Mouse (Mus musculus): Measurements from ENCODE around the gene Dcp1a. TPM values are rescaled to one million over a fixed set of nuclear protein-coding genes. Genes with fewer than 3 reads are reported as not detected.

The Dcp1a gene
- polyA plus RNA-seq, 1 experiment from 2014 or later: 16.2 TPM

DNA sequence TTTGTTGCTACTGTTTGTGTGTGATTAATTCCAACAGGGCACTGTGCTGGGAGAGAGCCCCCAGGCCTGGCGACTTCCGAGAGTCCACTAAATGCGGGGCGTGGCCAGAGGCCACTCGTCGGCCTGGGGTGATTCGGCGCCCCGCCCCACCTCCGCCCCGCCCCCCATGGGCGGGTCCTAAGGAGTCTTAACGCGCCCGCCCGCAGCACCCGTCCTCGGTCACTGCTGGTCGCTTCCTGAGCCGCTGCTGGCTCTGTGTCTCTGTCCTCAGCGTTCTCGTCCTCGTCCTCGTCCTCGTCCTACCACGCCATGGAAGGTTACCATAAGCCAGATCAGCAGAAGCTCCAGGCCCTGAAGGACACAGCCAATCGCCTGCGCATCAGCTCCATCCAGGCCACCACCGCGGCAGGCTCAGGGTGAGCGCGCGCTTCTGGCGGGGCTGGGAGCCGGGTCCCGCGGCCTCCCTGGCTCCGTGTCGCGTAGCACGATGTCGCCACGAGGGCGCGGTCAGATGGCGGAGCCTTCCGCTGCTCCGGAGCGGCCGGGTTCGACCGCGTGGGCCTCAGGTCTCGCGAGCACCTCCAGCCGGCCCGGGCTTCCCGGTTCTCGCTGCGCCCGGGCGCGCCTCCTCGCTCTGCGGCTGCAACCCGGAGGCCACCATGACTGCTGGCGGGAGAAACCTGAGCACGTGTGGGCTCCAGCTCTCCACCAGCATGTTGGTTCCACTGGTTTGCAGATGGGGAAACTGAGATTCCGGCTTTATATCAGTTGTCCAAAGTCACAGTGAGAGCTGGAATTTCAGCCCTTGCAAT is 69.8 kb downstream of the Dcp1a start:
- H3K9ac ChIP-seq (replicated peaks): peak overlapping the region; percentile 91
- H3K4me3 ChIP-seq (replicated peaks): peak overlapping the region; percentile 78
- no peaks in the 10 kb centered on the region for H3K36me3 ChIP-seq
- peak; percentile 95 for ATAC-seq (ENCODE audit: low FRiP score)
- no peaks in the 10 kb centered on the region for H3K27me3 ChIP-seq (replicated peaks)
- H3K4me2 ChIP-seq: peak overlapping the region; percentile 88
- no peaks in the 10 kb centered on the region for H3K9me3 ChIP-seq (replicated peaks)
- under 1% methylated on average over 64 of the region's 69 CpGs for WGBS
- H3K27ac ChIP-seq (replicated peaks): peak overlapping the region; percentile 96
- peaks cover 38% of the 10 kb centered on the region for H3K4me1 ChIP-seq

DNA sequence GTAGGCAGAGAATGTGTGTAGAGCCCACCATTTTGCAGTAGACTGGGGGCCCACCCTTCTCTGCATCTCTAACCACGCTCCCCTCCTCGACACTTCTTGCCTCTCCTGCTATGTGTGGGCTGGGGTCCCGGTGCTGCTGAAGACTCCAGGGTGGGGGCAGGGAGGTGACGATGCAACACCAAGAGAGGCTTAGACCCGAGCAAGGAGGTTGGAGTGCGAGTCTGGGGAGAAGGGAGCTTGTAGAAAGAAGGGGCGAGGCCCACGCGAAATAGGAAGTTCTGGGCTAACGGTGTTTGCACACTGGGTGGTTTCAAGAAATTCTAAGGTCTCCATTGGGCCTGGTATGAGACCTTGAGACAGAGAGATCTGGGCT is 70.4 kb downstream of the Dcp1a start:
- Histone ChIP-seq H3K4me1 (peaks cover 38% of the 10 kb centered on the region), H3K36me3 (no peaks in the 10 kb centered on the region), H3K4me3 (replicated peaks) (peak overlapping the region; percentile 78), H3K9ac (replicated peaks) (peak overlapping the region; percentile 91), H3K27ac (replicated peaks) (peak overlapping the region; percentile 96), H3K9me3 (replicated peaks) (no peaks in the 10 kb centered on the region), H3K27me3 (replicated peaks) (no peaks in the 10 kb centered on the region), H3K4me2 (peak overlapping the region; percentile 88)
- peak; percentile 32 for ATAC-seq (ENCODE audit: low FRiP score)
- WGBS: 0% methylated on average over 10 of the region's 10 CpGs

DNA sequence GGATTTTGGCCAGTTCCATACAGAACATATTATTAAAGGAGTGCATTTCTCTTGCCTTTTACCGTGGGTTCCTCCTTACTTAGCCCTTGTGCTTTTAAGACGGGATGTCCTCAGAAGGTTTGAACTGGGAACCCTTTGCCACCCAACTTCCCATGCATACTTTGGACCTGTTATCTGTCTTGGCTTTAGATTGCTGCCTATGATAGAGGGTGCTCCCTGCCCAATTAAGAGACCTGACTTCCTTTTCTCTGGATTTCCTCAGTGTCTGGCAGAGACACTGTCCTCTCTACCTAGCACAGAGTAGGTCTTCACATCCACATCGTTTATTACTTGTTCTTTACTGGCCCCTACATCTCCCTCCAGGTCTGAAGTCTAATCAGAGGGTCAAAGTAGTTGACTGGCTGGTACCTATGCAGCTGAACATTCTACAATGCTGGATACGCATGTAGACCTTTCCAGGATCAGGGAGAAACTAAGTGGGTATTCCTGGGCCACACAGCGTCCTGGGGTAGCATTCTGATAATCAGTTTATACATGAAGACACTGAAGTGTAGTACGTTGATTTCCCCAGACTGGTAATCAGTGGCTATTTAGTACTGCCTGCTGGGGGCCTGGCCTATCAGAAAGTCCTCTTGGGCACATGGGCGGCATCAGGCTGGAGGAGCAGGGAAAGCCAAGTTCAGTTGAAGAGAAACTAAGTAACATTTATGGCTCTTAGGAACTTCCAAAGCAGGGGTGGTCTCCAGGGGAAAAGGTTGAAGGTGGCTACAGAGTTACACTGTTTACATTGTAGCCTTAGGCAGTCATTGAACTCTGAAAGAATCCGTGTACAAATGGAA is 71.1 kb downstream of the Dcp1a start:
- peak overlapping the region; percentile 91 for H3K9ac ChIP-seq (replicated peaks)
- peak overlapping the region; percentile 78 for H3K4me3 ChIP-seq (replicated peaks)
- ATAC-seq (ENCODE audit: low FRiP score): no peak
- H3K27me3 ChIP-seq (replicated peaks): no peaks in the 10 kb centered on the region
- WGBS: 31% methylated on average over 8 of the region's 8 CpGs
- peak overlapping the region; percentile 88 for H3K4me2 ChIP-seq
- peaks cover 38% of the 10 kb centered on the region for H3K4me1 ChIP-seq
- H3K27ac ChIP-seq (replicated peaks): peak overlapping the region; percentile 96; the same call in 1 of the 2 replicates
- H3K9me3 ChIP-seq (replicated peaks): no peaks in the 10 kb centered on the region
- H3K36me3 ChIP-seq: no peaks in the 10 kb centered on the region

DNA sequence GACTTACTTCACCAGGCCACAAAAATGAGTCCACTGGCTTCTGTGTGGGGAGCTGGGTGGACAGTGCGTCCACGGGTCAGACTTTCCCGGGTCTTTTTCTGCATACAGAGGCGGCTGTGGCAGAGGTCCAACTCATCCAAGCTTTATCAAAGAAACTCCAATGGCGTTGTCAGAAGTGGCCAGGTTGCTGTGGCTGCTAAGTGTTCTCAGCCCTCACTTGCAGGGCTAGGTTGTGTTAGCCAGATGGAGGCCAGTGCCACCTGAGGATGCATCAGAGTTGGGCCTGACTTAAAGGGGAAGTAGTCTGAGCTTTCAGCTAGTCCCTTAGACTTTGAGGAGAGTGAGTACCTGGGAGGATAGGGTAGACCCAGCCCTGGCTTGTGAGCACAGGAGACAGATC is 72.2 kb downstream of the Dcp1a start:
- WGBS: 71% methylated on average over 5 of the region's 5 CpGs
- Histone ChIP-seq H3K36me3 (no peaks in the 10 kb centered on the region), H3K9ac (replicated peaks) (no peak overlapping the region), H3K27ac (replicated peaks) (no peak overlapping the region), H3K4me1 (peaks cover 38% of the 10 kb centered on the region), H3K4me2 (peak overlapping the region; percentile 88), H3K27me3 (replicated peaks) (no peaks in the 10 kb centered on the region), H3K9me3 (replicated peaks) (no peaks in the 10 kb centered on the region), H3K4me3 (replicated peaks) (no peak overlapping the region)
- no peak for ATAC-seq (ENCODE audit: low FRiP score)

DNA sequence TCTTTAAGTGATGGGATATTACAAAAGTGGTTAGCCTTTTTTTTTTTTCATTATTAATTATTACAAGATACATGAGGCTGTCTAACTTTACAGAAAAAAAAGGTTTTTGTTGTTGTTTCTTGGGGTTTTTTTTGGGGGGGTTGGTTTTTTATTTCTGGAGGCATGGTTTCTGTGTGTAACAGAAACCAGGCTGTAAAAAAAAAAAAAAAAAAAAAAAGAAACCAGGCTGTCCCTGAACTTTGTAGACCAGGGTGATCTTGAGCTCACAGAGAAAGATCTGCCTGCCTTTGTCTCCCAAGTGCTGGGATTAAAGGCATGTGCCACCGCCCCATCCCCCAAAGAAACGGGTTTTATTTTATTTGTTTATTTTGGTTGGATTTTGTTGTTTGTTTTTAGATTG is 72.6 kb downstream of the Dcp1a start:
- ATAC-seq (ENCODE audit: low FRiP score): no peak
- peaks cover 38% of the 10 kb centered on the region for H3K4me1 ChIP-seq
- no peaks in the 10 kb centered on the region for H3K27me3 ChIP-seq (replicated peaks)
- H3K4me3 ChIP-seq (replicated peaks): no peak overlapping the region
- H3K9me3 ChIP-seq (replicated peaks): no peaks in the 10 kb centered on the region
- no peaks in the 10 kb centered on the region for H3K36me3 ChIP-seq
- 0 out of 2 replicates have a peak overlapping the region, but pooled peaks have one; percentile 88 for H3K4me2 ChIP-seq
- H3K9ac ChIP-seq (replicated peaks): no peak overlapping the region
- WGBS: 93% methylated on average over 2 of the region's 2 CpGs
- H3K27ac ChIP-seq (replicated peaks): no peak overlapping the region

DNA sequence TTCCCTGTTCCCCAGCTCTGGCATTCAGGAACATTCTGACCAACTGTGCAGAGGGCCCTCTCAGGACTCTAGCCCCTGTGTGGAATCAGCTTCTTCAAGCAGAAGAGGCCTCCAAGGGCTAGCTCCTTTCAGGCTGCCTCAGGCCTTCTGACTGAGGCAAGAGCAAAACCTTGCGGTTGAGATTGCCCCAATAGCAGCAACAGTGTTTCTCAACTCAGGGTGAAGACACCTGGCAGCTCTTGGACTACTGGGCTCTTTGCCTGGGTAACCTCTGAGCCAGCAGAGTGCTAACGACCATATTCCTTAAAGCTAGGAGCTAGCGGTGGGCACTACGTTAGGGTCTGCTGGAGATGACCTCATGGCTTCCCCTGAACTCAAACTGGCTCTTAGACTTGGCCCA is 73.8 kb downstream of the Dcp1a start:
- H3K27me3 ChIP-seq (replicated peaks): no peaks in the 10 kb centered on the region
- H3K4me3 ChIP-seq (replicated peaks): no peak overlapping the region
- no peak overlapping the region for H3K27ac ChIP-seq (replicated peaks)
- no peak overlapping the region for H3K9ac ChIP-seq (replicated peaks)
- no peak overlapping the region for H3K4me2 ChIP-seq
- no peaks in the 10 kb centered on the region for H3K9me3 ChIP-seq (replicated peaks)
- no peaks in the 10 kb centered on the region for H3K36me3 ChIP-seq
- ATAC-seq (ENCODE audit: low FRiP score): no peak
- peaks cover 34% of the 10 kb centered on the region for H3K4me1 ChIP-seq
- WGBS: 93% methylated on average over 4 of the region's 4 CpGs

DNA sequence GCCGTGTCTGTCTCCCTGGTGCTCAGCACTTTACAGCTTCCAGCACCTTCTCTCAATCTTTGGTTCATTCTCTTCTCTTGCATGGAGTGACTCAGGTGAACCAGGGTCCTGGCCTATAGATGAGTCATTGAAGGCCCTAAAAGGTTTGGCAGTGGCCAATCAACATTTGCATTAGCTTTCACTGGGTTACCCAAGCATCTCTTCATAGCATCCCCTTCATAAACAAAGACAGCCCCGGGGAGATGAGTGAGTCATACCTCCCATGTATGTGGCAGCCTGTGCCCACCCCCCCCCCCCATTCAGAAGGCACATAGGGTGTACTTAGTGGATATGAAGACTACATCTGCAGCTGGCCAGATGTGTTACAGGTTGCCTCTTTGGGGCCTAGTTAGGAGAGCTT is 77.3 kb downstream of the Dcp1a start:
- H3K27ac ChIP-seq (replicated peaks): no peak overlapping the region
- H3K9me3 ChIP-seq (replicated peaks): no peaks in the 10 kb centered on the region
- ATAC-seq (ENCODE audit: low FRiP score): no peak
- WGBS: 93% methylated on average over 2 of the region's 2 CpGs
- no peak overlapping the region for H3K4me3 ChIP-seq (replicated peaks)
- H3K9ac ChIP-seq (replicated peaks): no peak overlapping the region
- H3K27me3 ChIP-seq (replicated peaks): no peaks in the 10 kb centered on the region
- no peak overlapping the region for H3K4me2 ChIP-seq
- H3K4me1 ChIP-seq: peaks cover 15% of the 10 kb centered on the region
- H3K36me3 ChIP-seq: peaks cover 34% of the 10 kb centered on the region

DNA sequence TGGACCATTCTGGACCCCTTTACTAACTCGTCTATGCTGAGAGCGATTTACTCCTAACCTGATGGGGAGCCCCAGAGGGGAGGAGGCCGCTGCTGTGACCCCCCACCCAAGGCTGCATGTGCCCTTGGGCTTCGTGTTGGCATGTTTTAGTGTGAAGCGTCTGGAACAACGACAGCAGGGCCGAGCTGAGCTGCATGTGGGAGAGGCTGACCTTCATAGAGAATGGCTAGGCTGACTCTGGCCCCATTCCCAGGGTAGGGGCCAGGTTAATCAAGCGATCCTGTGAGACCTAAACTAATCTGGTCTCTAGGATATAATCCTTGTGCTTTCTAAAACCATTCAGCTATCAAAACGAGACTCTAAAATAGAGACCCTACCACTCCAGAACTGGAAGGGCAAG is 78.4 kb downstream of the Dcp1a start:
- no peak overlapping the region for H3K4me2 ChIP-seq
- no peak overlapping the region for H3K4me3 ChIP-seq (replicated peaks)
- H3K36me3 ChIP-seq: peaks cover 37% of the 10 kb centered on the region
- no peaks in the 10 kb centered on the region for H3K27me3 ChIP-seq (replicated peaks)
- no peak for ATAC-seq (ENCODE audit: low FRiP score)
- 88% methylated on average over 9 of the region's 9 CpGs for WGBS
- no peak overlapping the region for H3K9ac ChIP-seq (replicated peaks)
- no peak overlapping the region for H3K27ac ChIP-seq (replicated peaks)
- no peaks in the 10 kb centered on the region for H3K9me3 ChIP-seq (replicated peaks)
- peaks cover 13% of the 10 kb centered on the region; the same call in 1 of the 2 replicates for H3K4me1 ChIP-seq

DNA sequence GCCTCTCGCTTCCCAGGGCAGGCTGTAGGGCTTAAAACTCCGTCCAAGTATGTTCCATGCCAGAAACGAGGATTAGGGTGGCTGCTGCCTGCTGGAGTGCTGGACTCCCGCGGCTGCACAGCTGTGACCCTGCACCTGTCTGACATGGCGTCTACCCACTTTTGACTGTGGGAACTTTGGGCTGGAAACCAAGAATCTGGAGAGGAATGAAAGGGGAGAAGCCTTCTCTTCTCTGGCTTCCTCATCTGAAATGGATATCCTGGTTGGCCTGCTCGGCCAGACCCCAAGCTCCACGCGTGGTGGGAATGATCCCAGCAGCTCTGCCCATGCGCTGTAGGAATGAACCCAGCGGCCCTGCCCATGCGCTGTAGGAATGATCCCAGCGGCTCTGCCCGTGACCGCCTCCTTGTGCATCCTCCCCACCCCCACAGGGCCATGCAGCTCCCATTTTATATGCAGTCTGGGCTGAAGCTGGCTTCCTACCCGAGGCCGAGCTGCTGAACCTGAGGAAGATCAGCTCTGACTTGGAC is 80.1 kb downstream of the Dcp1a start:
- no peak for ATAC-seq (ENCODE audit: low FRiP score)
- Histone ChIP-seq H3K27me3 (replicated peaks) (no peaks in the 10 kb centered on the region), H3K9me3 (replicated peaks) (no peaks in the 10 kb centered on the region), H3K4me3 (replicated peaks) (no peak overlapping the region), H3K4me1 (peaks cover 8% of the 10 kb centered on the region; the same call in 1 of the 2 replicates), H3K9ac (replicated peaks) (no peak overlapping the region), H3K36me3 (peaks cover 44% of the 10 kb centered on the region), H3K4me2 (no peak overlapping the region), H3K27ac (replicated peaks) (no peak overlapping the region)
- WGBS: 88% methylated on average over 17 of the region's 17 CpGs

DNA sequence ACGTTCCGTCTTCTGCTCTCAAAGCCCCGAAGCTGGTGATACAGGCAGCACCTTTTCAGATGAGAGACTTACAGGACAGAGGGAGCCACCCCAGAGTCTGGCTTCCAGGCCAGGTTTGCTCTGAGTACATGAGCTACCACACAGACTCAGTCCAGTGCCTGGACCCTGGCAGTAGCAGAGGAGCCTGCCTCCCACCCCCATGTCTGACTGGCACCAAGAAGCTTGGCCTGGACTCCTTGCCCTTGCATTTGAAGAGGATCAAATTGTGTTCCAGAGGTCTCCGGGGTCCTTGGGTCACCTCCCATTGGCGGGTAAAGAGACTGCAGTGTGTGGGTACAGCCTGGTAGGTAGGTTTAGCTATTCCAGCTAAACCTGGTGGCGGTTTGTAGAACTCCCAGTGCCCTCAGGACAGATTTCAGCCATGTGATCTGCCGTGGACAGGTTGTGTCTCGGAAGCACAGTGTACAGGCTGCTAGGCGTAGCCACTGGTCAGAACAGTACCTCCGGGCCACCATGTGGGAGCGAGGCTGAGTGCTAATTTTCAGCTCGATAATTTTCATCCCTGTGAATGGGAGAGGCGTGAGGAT is 81.6 kb downstream of the Dcp1a start:
- Histone ChIP-seq H3K4me1 (peaks cover 8% of the 10 kb centered on the region; the same call in 1 of the 2 replicates), H3K27ac (replicated peaks) (no peak overlapping the region), H3K4me3 (replicated peaks) (no peak overlapping the region), H3K9ac (replicated peaks) (no peak overlapping the region), H3K36me3 (peaks cover 58% of the 10 kb centered on the region), H3K9me3 (replicated peaks) (no peaks in the 10 kb centered on the region), H3K27me3 (replicated peaks) (no peaks in the 10 kb centered on the region), H3K4me2 (no peak overlapping the region)
- WGBS: 94% methylated on average over 13 of the region's 13 CpGs
- ATAC-seq (ENCODE audit: low FRiP score): no peak

DNA sequence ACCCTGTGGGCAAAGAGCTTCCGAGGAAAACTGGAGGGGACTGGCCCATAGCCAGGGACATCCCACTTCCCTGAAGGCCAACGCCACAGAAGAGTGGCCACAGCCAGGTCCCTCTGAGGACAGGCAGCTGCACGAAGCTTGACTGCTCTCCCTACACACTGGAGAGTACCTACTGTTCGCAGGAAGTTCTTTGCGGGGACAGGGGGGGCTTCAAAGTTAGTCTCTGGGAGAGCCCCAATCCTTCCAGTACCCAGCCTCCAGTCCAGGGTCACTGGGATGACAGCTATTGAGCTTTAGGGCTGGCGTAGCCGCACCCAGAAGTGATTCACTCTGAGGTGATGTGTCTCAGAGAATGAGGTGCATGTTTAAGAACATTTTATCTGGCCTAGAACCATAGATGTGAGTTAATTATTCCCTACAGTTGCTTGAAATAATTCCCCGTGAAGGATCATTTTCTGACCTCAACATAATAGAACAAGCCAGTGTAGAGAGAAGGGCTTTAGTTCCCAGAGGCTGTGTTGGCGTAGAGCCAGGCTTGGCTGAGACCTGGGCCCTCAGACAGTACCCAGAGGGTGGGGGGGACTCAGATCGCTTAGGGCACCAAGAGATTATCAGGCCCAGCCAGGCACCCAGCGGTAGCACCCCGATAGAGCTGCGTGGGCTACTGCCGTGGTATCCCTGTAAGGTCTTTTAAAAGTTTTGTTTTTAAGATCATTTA is 82.3 kb downstream of the Dcp1a start:
- H3K9me3 ChIP-seq (replicated peaks): no peaks in the 10 kb centered on the region
- peaks cover 65% of the 10 kb centered on the region for H3K36me3 ChIP-seq
- no peak for ATAC-seq (ENCODE audit: low FRiP score)

More for the DNA sequence above, 82.3 kb downstream of the Dcp1a start:
- H3K4me3 ChIP-seq (replicated peaks): no peak overlapping the region
- H3K9ac ChIP-seq (replicated peaks): no peak overlapping the region
- H3K4me1 ChIP-seq: peaks cover 8% of the 10 kb centered on the region; the same call in 1 of the 2 replicates
- H3K4me2 ChIP-seq: no peak overlapping the region
- 0 out of 2 replicates have a peak overlapping the region, but pooled peaks have one; percentile 2 for H3K27ac ChIP-seq (replicated peaks)
- no peaks in the 10 kb centered on the region for H3K27me3 ChIP-seq (replicated peaks)
- WGBS: 59% methylated on average over 14 of the region's 14 CpGs
